Comparison of ENCODE assay signal across 16 mouse cellular contexts in genomic region chr4:82493363-82493762, GRCm38 (mm10).
DNase-seq lines count a peak whose midpoint lies in the region; ATAC-seq lines count a peak whose summit lies in the region.
"Had no signal": no experiment of that assay in that cellular context is flagged by ENCODE, and none has a peak within 500 bp of the region (broad histone marks: within the 10 kb centered on the region; RNA-seq: fewer than 3 reads in every experiment).

No protein-coding gene starts in this region.

- H3K9ac ChIP-seq in embryonic facial prominence, embryonic 13.5 days, result no peak overlapping the region
- H3K9ac ChIP-seq in hindbrain, embryonic 14.5 days, result 0 out of 2 replicates have a peak overlapping the region, but pooled peaks have one; percentile 44
- H3K9ac ChIP-seq in neural tube, embryonic 13.5 days, result 0 out of 2 replicates have a peak overlapping the region, but pooled peaks have one; percentile 31
- H3K9ac ChIP-seq: liver, embryonic 13.5 days had no signal

- H3K4me2 ChIP-seq in embryonic facial prominence, embryonic 13.5 days, result peak overlapping the region; percentile 14
- H3K4me2 ChIP-seq in hindbrain, embryonic 14.5 days (replicated peaks), result peak overlapping the region; percentile 82
- H3K4me2 ChIP-seq in neural tube, embryonic 13.5 days, result peak overlapping the region; percentile 77
- H3K4me2 ChIP-seq: liver, embryonic 13.5 days had no signal

- DNase-seq in embryonic facial prominence, embryonic 10.5 days (ENCODE audit: low spot score), result no peak
- DNase-seq in hindbrain, embryonic 14.5 days (ENCODE audit: low spot score), result no peak
- DNase-seq in hindbrain, embryonic 10.5 days (ENCODE audit: low spot score), result no peak
- DNase-seq in neural tube, embryonic 10.5 days (ENCODE audit: extremely low spot score, low spot score), result no peak
- no peak for DNase-seq in kidney, postnatal 36 days
- no peak for DNase-seq in yolk sac, embryonic 10.5 days (ENCODE audit: low spot score)
- DNase-seq: cerebellum, adult 11-12 months; layer of hippocampus, adult 9-11 months; liver, embryonic 13.5 days; right cerebral cortex, postnatal 4 days; thymus, adult 2 months had no signal

- peaks cover 28% of the 10 kb centered on the region for H3K36me3 ChIP-seq in embryonic facial prominence, embryonic 13.5 days
- peaks cover 37% of the 10 kb centered on the region for H3K36me3 ChIP-seq in embryonic facial prominence, embryonic 10.5 days (replicated peaks)
- H3K36me3 ChIP-seq in hindbrain, embryonic 14.5 days (replicated peaks; ENCODE audit: control insufficient read depth, insufficient read depth), result peaks cover 11% of the 10 kb centered on the region; the same call in 1 of the 2 replicates
- peaks cover 17% of the 10 kb centered on the region for H3K36me3 ChIP-seq in hindbrain, embryonic 10.5 days
- peaks cover 13% of the 10 kb centered on the region; the same call in 1 of the 2 replicates for H3K36me3 ChIP-seq in neural tube, embryonic 13.5 days

- H3K27me3 ChIP-seq in embryonic facial prominence, embryonic 13.5 days, result no peaks in the 10 kb centered on the region
- 0 out of 2 replicates have a peak, but pooled peaks cover 5% of the 10 kb centered on the region for H3K27me3 ChIP-seq in embryonic facial prominence, embryonic 10.5 days (replicated peaks; ENCODE audit: low read depth, poor library complexity, severe bottlenecking)
- H3K27me3 ChIP-seq in hindbrain, embryonic 14.5 days (ENCODE audit: control insufficient read depth, insufficient read depth, low read length), result no peaks in the 10 kb centered on the region
- H3K27me3 ChIP-seq in hindbrain, embryonic 10.5 days (ENCODE audit: insufficient read depth, poor library complexity, severe bottlenecking), result peaks cover 39% of the 10 kb centered on the region
- no peaks in the 10 kb centered on the region for H3K27me3 ChIP-seq in neural tube, embryonic 13.5 days
- H3K27me3 ChIP-seq: liver, embryonic 13.5 days; Patski had no signal

- no peak overlapping the region for H3K4me3 ChIP-seq in embryonic facial prominence, embryonic 13.5 days
- H3K4me3 ChIP-seq in embryonic facial prominence, embryonic 10.5 days, result no peak overlapping the region
- no peak overlapping the region; the same call in 1 of the 2 replicates for H3K4me3 ChIP-seq in hindbrain, embryonic 14.5 days (replicated peaks; ENCODE audit: low read length)
- no peak overlapping the region for H3K4me3 ChIP-seq in hindbrain, embryonic 10.5 days
- H3K4me3 ChIP-seq in neural tube, embryonic 13.5 days, result no peak overlapping the region
- H3K4me3 ChIP-seq: liver, embryonic 13.5 days had no signal

- H3K27ac ChIP-seq in embryonic facial prominence, embryonic 13.5 days, result no peak overlapping the region
- no peak overlapping the region for H3K27ac ChIP-seq in embryonic facial prominence, embryonic 10.5 days (replicated peaks)
- peak overlapping the region; percentile 86; the same call in 1 of the 2 replicates for H3K27ac ChIP-seq in hindbrain, embryonic 14.5 days
- H3K27ac ChIP-seq in hindbrain, embryonic 10.5 days, result no peak overlapping the region
- no peak overlapping the region; the same call in 1 of the 2 replicates for H3K27ac ChIP-seq in neural tube, embryonic 13.5 days (replicated peaks)
- H3K27ac ChIP-seq: liver, embryonic 13.5 days; macrophage had no signal

- H3K9me3 ChIP-seq in embryonic facial prominence, embryonic 13.5 days, result no peaks in the 10 kb centered on the region
- H3K9me3 ChIP-seq in embryonic facial prominence, embryonic 10.5 days, result no peaks in the 10 kb centered on the region
- H3K9me3 ChIP-seq in hindbrain, embryonic 14.5 days (ENCODE audit: control insufficient read depth, low read length), result no peaks in the 10 kb centered on the region
- H3K9me3 ChIP-seq in hindbrain, embryonic 10.5 days, result no peaks in the 10 kb centered on the region
- no peaks in the 10 kb centered on the region for H3K9me3 ChIP-seq in neural tube, embryonic 13.5 days
- H3K9me3 ChIP-seq: liver, embryonic 13.5 days had no signal

- ATAC-seq in embryonic facial prominence, embryonic 13.5 days (ENCODE audit: insufficient number of reproducible peaks, insufficient read depth, low FRiP score, low TSS enrichment, low read depth), result no peak
- ATAC-seq in hindbrain, embryonic 14.5 days (ENCODE audit: low FRiP score), result no peak
- ATAC-seq in neural tube, embryonic 13.5 days (ENCODE audit: low read depth), result no peak
- ATAC-seq: inflammation-experienced regulatory T-cells, adult 6 months; Patski had no signal

- peaks cover 56% of the 10 kb centered on the region for H3K4me1 ChIP-seq in embryonic facial prominence, embryonic 13.5 days
- peaks cover 27% of the 10 kb centered on the region for H3K4me1 ChIP-seq in embryonic facial prominence, embryonic 10.5 days
- peaks cover 16% of the 10 kb centered on the region for H3K4me1 ChIP-seq in hindbrain, embryonic 14.5 days (replicated peaks; ENCODE audit: control insufficient read depth, insufficient read depth, low read length)
- peaks cover 11% of the 10 kb centered on the region for H3K4me1 ChIP-seq in hindbrain, embryonic 10.5 days (replicated peaks)
- H3K4me1 ChIP-seq in neural tube, embryonic 13.5 days (replicated peaks), result peaks cover 72% of the 10 kb centered on the region

- WGBS in embryonic facial prominence, embryonic 13.5 days, result 55% methylated on average over 7 of the region's 7 CpGs
- 66% methylated on average over 7 of the region's 7 CpGs for WGBS in embryonic facial prominence, embryonic 10.5 days
- WGBS in hindbrain, embryonic 14.5 days, result 66% methylated on average over 7 of the region's 7 CpGs
- 90% methylated on average over 7 of the region's 7 CpGs for WGBS in hindbrain, embryonic 10.5 days
- 75% methylated on average over 7 of the region's 7 CpGs for WGBS in neural tube, embryonic 13.5 days

Comparison
In these comparisons a context has a peak if more than half of its experiments do, and no peak if none do; other contexts are left out.
1. H3K4me2 ChIP-seq: peak in every context shown above with its lines; median percentile 82 in hindbrain, embryonic 14.5 days; 77 in neural tube, embryonic 13.5 days; 14 in embryonic facial prominence, embryonic 13.5 days.